ENCODE assay signal across 8 mouse cellular contexts in the genomic region with DNA sequence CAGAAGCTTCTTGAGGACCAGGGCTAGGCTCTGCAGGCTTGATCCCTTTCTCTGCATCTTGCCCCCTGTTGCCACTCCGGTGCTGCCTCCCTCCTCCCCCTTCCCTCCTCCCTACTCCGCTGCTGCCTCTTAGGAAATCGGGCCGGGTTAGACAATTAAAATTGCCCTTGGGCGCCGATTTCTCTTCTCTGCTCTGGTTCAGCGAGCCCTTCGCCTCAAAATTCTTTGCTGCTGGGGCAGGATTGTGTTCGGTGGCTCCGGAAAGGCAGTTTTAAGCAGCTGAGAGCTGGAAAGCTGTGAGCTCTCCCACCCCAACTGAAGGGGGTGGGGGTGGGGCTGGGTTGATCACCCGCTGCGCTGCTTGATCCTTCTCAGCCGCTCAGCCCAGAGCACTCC. TPM values are rescaled to one million over a fixed set of nuclear protein-coding genes. Genes with fewer than 3 reads are reported as not detected.
A peak's percentile ranks its signal among the peaks of the same experiment; 100 is the strongest.
DNase-seq lines count a peak whose midpoint lies in the region; ATAC-seq and TF ChIP-seq lines count a peak whose summit lies in the region.

No protein-coding gene starts in this region.

- H3K9me3 ChIP-seq in embryonic facial prominence, embryonic 13.5 days: no peaks in the 10 kb centered on the region
- H3K9me3 ChIP-seq in stomach, postnatal 0 days (ENCODE audit: control insufficient read depth, low read length): no peaks in the 10 kb centered on the region

- H3K4me2 ChIP-seq in embryonic facial prominence, embryonic 13.5 days: peak overlapping the region; percentile 85
- H3K4me2 ChIP-seq in stomach, postnatal 0 days (replicated peaks; ENCODE audit: low read depth): peak overlapping the region; percentile 90

- intact Hi-C loops in heart, postnatal 14 days (cut with DNase I): loop anchor here (5.0 kb wide), 1 partner anchor 37 kb away; no protein-coding TSS in a partner anchor
- intact Hi-C loops in left cerebral cortex, adult 2 months (cut with DNase I): loop anchor here (5.0 to 10.0 kb wide), 2 partner anchors 47 to 490 kb away; partner anchors contain the start of genes Dhrs13 and Git1

- TF ChIP-seq CTCF in left cerebral cortex, adult 2 months (IDR thresholded peaks at IDR 0.05): no peak
- TF ChIP-seq CTCF in stomach, postnatal 0 days (IDR thresholded peaks at IDR 0.05; ENCODE audit: low read depth): no peak

- H3K9ac ChIP-seq in embryonic facial prominence, embryonic 13.5 days: peak overlapping the region; percentile 99
- peak overlapping the region; percentile 91 for H3K9ac ChIP-seq in stomach, postnatal 0 days (ENCODE audit: low read length)

- H3K27ac ChIP-seq in embryonic facial prominence, embryonic 13.5 days: peak overlapping the region; percentile 96
- peak overlapping the region; percentile 91 for H3K27ac ChIP-seq in left cerebral cortex, adult 2 months
- peak overlapping the region; percentile 94 for H3K27ac ChIP-seq in stomach, postnatal 0 days (replicated peaks)

- no peak for ATAC-seq in cerebellum, adult (ENCODE audit: insufficient number of reproducible peaks, low FRiP score, low TSS enrichment)
- no peak for ATAC-seq in embryonic facial prominence, embryonic 13.5 days (ENCODE audit: insufficient number of reproducible peaks, insufficient read depth, low FRiP score, low TSS enrichment, low read depth)
- no peak for ATAC-seq in stomach, postnatal 0 days (ENCODE audit: low FRiP score, low TSS enrichment)

- DNase-seq in cerebellum, adult 11-12 months: peak; percentile 67
- DNase-seq in adrenal gland, adult 18-20 months (ENCODE audit: low spot score in 2 of 2): peak; percentile 53 to 54
- DNase-seq in heart, postnatal 14 days: peak; percentile 50
- DNase-seq in left cerebral cortex, adult 2 months (ENCODE audit: extremely low spot score in 1 of 2, low spot score in 2 of 2): peak; percentile 32 to 55
- DNase-seq in lung, postnatal 4 days: peak; percentile 57 to 61
- peak; percentile 69 for DNase-seq in stomach, postnatal 0 days (ENCODE audit: low spot score)

- H3K4me3 ChIP-seq in embryonic facial prominence, embryonic 13.5 days: peak overlapping the region; percentile 98
- H3K4me3 ChIP-seq in left cerebral cortex, adult 2 months: peak overlapping the region; percentile 83
- peak overlapping the region; percentile 73 for H3K4me3 ChIP-seq in stomach, postnatal 0 days (ENCODE audit: low read depth, low read length)

- H3K27me3 ChIP-seq in embryonic facial prominence, embryonic 13.5 days: no peaks in the 10 kb centered on the region
- H3K27me3 ChIP-seq in stomach, postnatal 0 days (ENCODE audit: control insufficient read depth, insufficient read depth, low read length): no peaks in the 10 kb centered on the region

- peaks cover 32% of the 10 kb centered on the region for H3K36me3 ChIP-seq in embryonic facial prominence, embryonic 13.5 days
- peaks cover 3% of the 10 kb centered on the region; the same call in 1 of the 2 replicates for H3K36me3 ChIP-seq in stomach, postnatal 0 days (ENCODE audit: control insufficient read depth, insufficient read depth, low read length)

- TF ChIP-seq EP300 in stomach, postnatal 0 days (optimal IDR thresholded peaks at IDR 0.05): no peak

- under 1% methylated on average over 13 of the region's 13 CpGs for WGBS in embryonic facial prominence, embryonic 13.5 days
- under 1% methylated on average over 13 of the region's 13 CpGs for WGBS in stomach, postnatal 0 days

- peaks cover 12% of the 10 kb centered on the region for H3K4me1 ChIP-seq in embryonic facial prominence, embryonic 13.5 days
- H3K4me1 ChIP-seq in stomach, postnatal 0 days (replicated peaks; ENCODE audit: control insufficient read depth, insufficient read depth): no peaks in the 10 kb centered on the region

RNA-seq across cellular contexts. Expression of gene Phf12, which starts 2.3 kb away (rescaled TPM):
- total RNA-seq in adrenal gland, adult 18-20 months (2021): 10 to 100 TPM; 42.3 to 51.8 TPM
- polyA plus RNA-seq in embryonic facial prominence, embryonic 13.5 days (2015; fragmentation: Nextera tagmentation; extraction: Ambion mirVana): 19.8 and 22.7 TPM in 2 replicates
- total RNA-seq in heart, postnatal 14 days (2021): 10 to 100 TPM; 28.6 to 34.9 TPM
- total RNA-seq in left cerebral cortex, adult 2 months (2021): 10 to 100 TPM; 58.9 to 59.2 TPM
- polyA plus RNA-seq in stomach, postnatal 0 days (2015; fragmentation: Nextera tagmentation; extraction: Ambion mirVana): 5.3 and 6.9 TPM in 2 replicates

RNA-seq across cellular contexts. Expression of gene Dhrs13, which starts 47.2 kb away (rescaled TPM):
- total RNA-seq in adrenal gland, adult 18-20 months (2021): 10 to 100 TPM in 1 of 2 experiments, 1 to 10 TPM in 1; 8.4 to 10.1 TPM
- polyA plus RNA-seq in embryonic facial prominence, embryonic 13.5 days (2015; fragmentation: Nextera tagmentation; extraction: Ambion mirVana): 16.1 and 20.5 TPM in 2 replicates
- 1 to 10 TPM; 3.8 to 3.9 TPM for total RNA-seq in heart, postnatal 14 days (2021)
- 1 to 10 TPM; 5.5 to 6.3 TPM for total RNA-seq in left cerebral cortex, adult 2 months (2021)
- polyA plus RNA-seq in stomach, postnatal 0 days (2015; fragmentation: Nextera tagmentation; extraction: Ambion mirVana): 7.3 and 7.9 TPM in 2 replicates

RNA-seq across cellular contexts. Expression of gene Flot2, which starts 52.9 kb away (rescaled TPM):
- 10 to 100 TPM; 86.2 to 86.3 TPM for total RNA-seq in adrenal gland, adult 18-20 months (2021)
- 49.4 and 53.2 TPM in 2 replicates for polyA plus RNA-seq in embryonic facial prominence, embryonic 13.5 days (2015; fragmentation: Nextera tagmentation; extraction: Ambion mirVana)
- total RNA-seq in heart, postnatal 14 days (2021): 10 to 100 TPM; 66.2 to 69.1 TPM
- total RNA-seq in left cerebral cortex, adult 2 months (2021): 10 to 100 TPM; 91.2 to 96.0 TPM
- polyA plus RNA-seq in stomach, postnatal 0 days (2015; fragmentation: Nextera tagmentation; extraction: Ambion mirVana): 30.9 and 31.5 TPM in 2 replicates

RNA-seq across cellular contexts. Expression of gene Sez6, which starts 54.2 kb away (rescaled TPM):
- total RNA-seq in adrenal gland, adult 18-20 months (2021): 1 to 10 TPM; 2.1 to 2.4 TPM
- polyA plus RNA-seq in embryonic facial prominence, embryonic 13.5 days (2015; fragmentation: Nextera tagmentation; extraction: Ambion mirVana): 1.5 and 2.6 TPM in 2 replicates
- under 1 TPM; 0.22 to 0.50 TPM for total RNA-seq in heart, postnatal 14 days (2021)
- total RNA-seq in left cerebral cortex, adult 2 months (2021): 100 to 1,000 TPM; 127 to 157 TPM
- polyA plus RNA-seq in stomach, postnatal 0 days (2015; fragmentation: Nextera tagmentation; extraction: Ambion mirVana): 1.2 and 1.4 TPM in 2 replicates
